Mouse (Mus musculus): ENCODE measurements at regions not wholly inside any gene's neighbourhood (a gene's known extent, or its start where the extent isn't known, plus 50 kb on each side); places are given as distances from the start of the nearest gene placed in this dataset.

GRCm38 (mm10) chr17:79152823-79153222 is 101.1 kb downstream of the Qpct start:
- no peak for TF ChIP-seq ZNF384 (IDR thresholded peaks at IDR 0.05; ENCODE audit: low read depth, low read length)
- TF ChIP-seq MAFK (IDR thresholded peaks at IDR 0.05; ENCODE audit: insufficient read depth, low read depth, low read length) = no peak
- no peak for TF ChIP-seq CHD2 (IDR thresholded peaks at IDR 0.05; ENCODE audit: low read depth, low read length)
